Mouse (Mus musculus): ENCODE measurements around the gene Vps18.

- TF ChIP-seq POLR2A (IDR thresholded peaks at IDR 0.05; ENCODE audit: insufficient read depth, low read depth, low read length) (0 out of 2 replicates have a peak, but pooled peaks have one; percentile 12), EP300 (IDR thresholded peaks at IDR 0.05; ENCODE audit: insufficient read depth, low read depth, low read length) (no peak), CTCF (IDR thresholded peaks at IDR 0.05) (no peak)
These were observed 37.9 kb downstream of the Vps18 start for GRCm38 (mm10) chr2:119326161-119327101.

Data from heart, adult 2 months (tissue).